Mouse (Mus musculus) left cerebral cortex, adult 18-20 months (tissue): ENCODE measurements around the gene Gm17324. TPM values are rescaled to one million over a fixed set of nuclear protein-coding genes. Genes with fewer than 3 reads are reported as not detected.
"Not testable (repeated sequence)": the region's sequence is repeated elsewhere in the genome, so short reads cannot be mapped to it uniquely, and the experiment has no call there.

Experiments used
- DNase-seq, 2 experiments: peaks; one replicate each; pipeline ENCODE4 v3.0.0; 2021 to 2022; ENCODE audit warnings: low spot score in 2 of 2, mixed read lengths in 1 of 2
- long read RNA-seq, 2 experiments: library from polyadenylated mRNA; stranded (forward); transcript quantifications; one replicate each; pipeline ENCODE4 v2.0.0; 2021
- total RNA-seq, 2 experiments: library from RNA; stranded (reverse); gene quantifications; 2 replicates each; pipeline ENCODE4 v1.2.3; 2021

Gm17324 gene
- under 1 TPM in 1 of 2 experiments, not detected in 1; 0.42 TPM for total RNA-seq
- long read RNA-seq, experiment 1: 0 reads
- long read RNA-seq, experiment 2, partial matches to known transcripts: 0 of 1 reads
- long read RNA-seq, experiment 2, other reads (novel, unspliced or antisense): 0 of 1 reads

GRCm38 (mm10) chr9:78447973-78448873, at the start of gene Gm17324, which contains the start of gene Mto1:
Gm17324 (minus strand) TSS chr9:78448786.
Mto1 (plus strand) TSS chr9:78448208.
- DNase-seq: peak; percentile 85 to 91

- no peak for DNase-seq
Measured at GRCm38 (mm10) chr9:78493171-78493570, 44.6 kb upstream of the Gm17324 start.

GRCm38 (mm10) chr9:78492254-78492653, 43.7 kb upstream of the Gm17324 start:
- DNase-seq: no peak

GRCm38 (mm10) chr9:78491169-78491568, 42.6 kb upstream of the Gm17324 start:
- DNase-seq: no peak

GRCm38 (mm10) chr9:78488890-78489420, 40.4 kb upstream of the Gm17324 start, which contains the start of gene Eef1a1:
Eef1a1 (minus strand) TSS chr9:78489151.
- DNase-seq: peak; percentile 40 to 48

GRCm38 (mm10) chr9:78488021-78488420, 39.4 kb upstream of the Gm17324 start:
- not testable (repeated sequence) for DNase-seq

- no peak for DNase-seq
Measured at GRCm38 (mm10) chr9:78484660-78485059, 36.1 kb upstream of the Gm17324 start.

- DNase-seq: no peak
Measured at GRCm38 (mm10) chr9:78482386-78482785, 33.8 kb upstream of the Gm17324 start.

- DNase-seq: peak; percentile 92 to 93
Measured at GRCm38 (mm10) chr9:78481423-78482331, 33.1 kb upstream of the Gm17324 start.

- peak; percentile 71 to 80 for DNase-seq
Measured at GRCm38 (mm10) chr9:78480706-78481358, 32.2 kb upstream of the Gm17324 start.

GRCm38 (mm10) chr9:78480227-78480626, 31.6 kb upstream of the Gm17324 start:
- DNase-seq: not testable (repeated sequence)

- not testable (repeated sequence) for DNase-seq
Measured at GRCm38 (mm10) chr9:78479308-78479707, 30.7 kb upstream of the Gm17324 start.

- not testable (repeated sequence) for DNase-seq
Measured at GRCm38 (mm10) chr9:78478009-78478605, 29.5 kb upstream of the Gm17324 start.

- no peak for DNase-seq
Measured at GRCm38 (mm10) chr9:78477021-78477551, 28.5 kb upstream of the Gm17324 start.

- DNase-seq: no peak
Measured at GRCm38 (mm10) chr9:78476531-78477020, 28.0 kb upstream of the Gm17324 start.

- no peak for DNase-seq
Measured at GRCm38 (mm10) chr9:78475873-78476272, 27.3 kb upstream of the Gm17324 start.

GRCm38 (mm10) chr9:78475383-78475780, 26.8 kb upstream of the Gm17324 start:
- no peak for DNase-seq

GRCm38 (mm10) chr9:78474771-78475382, 26.3 kb upstream of the Gm17324 start:
- DNase-seq: no peak

GRCm38 (mm10) chr9:78474270-78474669, 25.7 kb upstream of the Gm17324 start:
- DNase-seq: no peak
